Mouse (Mus musculus) kidney, adult 2 months (tissue): ENCODE results near the gene Car3. TPM values are rescaled to one million over a fixed set of nuclear protein-coding genes. Genes with fewer than 3 reads are reported as not detected.

ENCODE experiments used
- DNase-seq: peaks from one replicate; pipeline ENCODE4 v3.0.0; 2021
- H3K27ac ChIP-seq: fragments of 200-500 bp; 2 replicates; pipeline ENCODE4 v1.5.1; 2012; ENCODE audit warnings: low read depth, low read length, control low read depth, inconsistent platforms; ENCODE audit not compliant: insufficient read depth
- H3K27me3 ChIP-seq: fragments of 200-500 bp; replicated peaks from 2 replicates; pipeline ENCODE4 v1.6.1; 2012; ENCODE audit warnings: mild to moderate bottlenecking, moderate library complexity, low read length, inconsistent platforms; ENCODE audit not compliant: control insufficient read depth, insufficient read depth
- H3K36me3 ChIP-seq: fragments of 200-500 bp; 2 replicates; pipeline ENCODE4 v1.6.1; 2012; ENCODE audit warnings: mild to moderate bottlenecking, moderate library complexity, low read length, inconsistent platforms; ENCODE audit not compliant: control insufficient read depth, insufficient read depth
- H3K4me1 ChIP-seq: fragments of 200-500 bp; 2 replicates; pipeline ENCODE4 v1.6.1; 2011; ENCODE audit warnings: low read length; ENCODE audit not compliant: control insufficient read depth, insufficient read depth
- H3K4me3 ChIP-seq: fragments of 200-500 bp; 2 replicates; pipeline ENCODE4 v1.5.1; 2011; ENCODE audit warnings: mild to moderate bottlenecking, low read depth, low read length, control low read depth; ENCODE audit not compliant: insufficient read depth
- CTCF ChIP-seq: fragments of 200-500 bp; conservative IDR thresholded peaks from 2 replicates; pipeline ENCODE4 v1.5.1; 2011; ENCODE audit warnings: low read depth, mild to moderate bottlenecking, control low read depth, low read length, moderate library complexity, mixed read lengths; ENCODE audit not compliant: insufficient read depth, insufficient read length
- POLR2A ChIP-seq: fragments of 200-500 bp; IDR thresholded peaks from one replicate; pipeline ENCODE4 v1.6.1; 2011; ENCODE audit warnings: low read depth, low read length, control low read depth
- WGBS: fragments of 180-500 bp; shearing (Covaris S2); methylation state at CpG from one replicate; pipeline ENCODE4 v1.1.7; 2018; 5-methylcytosine and 5-hydroxymethylcytosine counted together
- polyA plus RNA-seq: library from polyadenylated mRNA; depleted of rRNA; stranded (reverse); fragments of >200 nt; gene quantifications from 2 replicates; pipeline ENCODE4 v1.2.3, GENCODE M21; 2012

The Car3 gene
- polyA plus RNA-seq, 1 experiment: 359 TPM

DNA sequence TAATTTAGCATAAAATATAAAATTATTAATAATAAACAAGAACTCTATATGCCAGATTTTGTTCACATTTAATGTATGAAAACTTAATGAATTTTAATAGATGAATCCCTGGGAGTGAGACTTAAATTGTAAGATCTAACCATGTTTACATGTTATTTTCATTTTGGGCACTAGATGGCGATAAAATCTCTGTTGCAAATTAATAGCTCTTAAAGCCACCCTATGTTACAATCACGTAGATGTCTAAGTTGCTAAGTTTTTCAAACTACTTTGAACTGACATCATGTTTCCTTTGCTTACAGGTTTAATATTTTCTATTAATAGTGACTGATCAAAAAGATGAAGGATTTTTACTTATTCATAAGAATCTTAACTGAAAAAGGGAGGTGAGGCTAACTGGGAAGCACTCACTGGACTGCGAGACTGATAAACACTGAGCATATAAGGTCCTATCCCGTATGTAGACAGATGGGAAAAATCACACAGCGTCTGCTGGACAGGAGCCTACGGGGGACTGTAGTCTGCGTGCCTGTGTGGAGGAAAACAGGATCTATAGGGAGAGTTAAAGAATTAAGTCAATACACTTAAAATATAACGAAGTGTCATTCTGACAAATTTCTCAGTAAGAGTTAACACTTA lies 11.2 kb downstream of the Car3 start:
- DNase-seq: peak; percentile 74
- Histone ChIP-seq H3K36me3 (no peaks in the 10 kb centered on the region), H3K27me3 (no peaks in the 10 kb centered on the region), H3K4me3 (no peak overlapping the region), H3K27ac (no peak overlapping the region), H3K4me1 (no peaks in the 10 kb centered on the region)
- peak; percentile 38 for TF ChIP-seq CTCF
- no peak for TF ChIP-seq POLR2A
- 38% methylated on average over 8 of the region's 8 CpGs for WGBS

DNA sequence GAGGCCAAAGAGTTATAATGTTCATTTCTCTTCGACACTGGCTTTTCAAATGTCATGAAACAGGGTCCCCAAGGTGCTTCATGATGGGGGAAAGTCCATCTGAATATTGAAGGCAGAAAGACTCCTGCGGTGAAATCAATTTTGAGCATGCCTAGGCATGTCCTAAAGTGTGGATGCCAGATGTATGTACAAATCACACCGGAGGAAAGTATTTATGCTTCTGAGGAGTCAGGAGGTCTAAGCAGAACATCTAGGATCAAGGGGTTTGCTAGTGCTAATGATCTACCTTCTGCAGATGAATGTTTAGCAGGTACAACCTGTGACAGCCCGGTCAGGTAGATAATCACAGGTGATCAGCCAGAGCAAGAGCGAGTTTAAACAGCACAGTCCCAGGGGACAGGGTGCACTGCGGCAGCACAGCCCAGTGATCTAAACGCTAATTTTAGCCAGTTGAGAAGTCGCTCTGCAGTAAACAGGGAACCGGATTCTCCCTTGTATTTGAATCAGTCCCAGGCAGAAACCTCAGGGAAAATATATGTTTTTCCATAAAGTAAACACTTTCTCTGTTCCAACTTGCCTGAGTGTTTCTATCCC lies 13.1 kb downstream of the Car3 start:
- 55% methylated on average over 9 of the region's 9 CpGs for WGBS
- TF ChIP-seq POLR2A: no peak
- no peak for TF ChIP-seq CTCF
- Histone ChIP-seq H3K27me3 (no peaks in the 10 kb centered on the region), H3K27ac (no peak overlapping the region), H3K4me3 (no peak overlapping the region), H3K36me3 (no peaks in the 10 kb centered on the region), H3K4me1 (no peaks in the 10 kb centered on the region)
- no peak for DNase-seq

DNA sequence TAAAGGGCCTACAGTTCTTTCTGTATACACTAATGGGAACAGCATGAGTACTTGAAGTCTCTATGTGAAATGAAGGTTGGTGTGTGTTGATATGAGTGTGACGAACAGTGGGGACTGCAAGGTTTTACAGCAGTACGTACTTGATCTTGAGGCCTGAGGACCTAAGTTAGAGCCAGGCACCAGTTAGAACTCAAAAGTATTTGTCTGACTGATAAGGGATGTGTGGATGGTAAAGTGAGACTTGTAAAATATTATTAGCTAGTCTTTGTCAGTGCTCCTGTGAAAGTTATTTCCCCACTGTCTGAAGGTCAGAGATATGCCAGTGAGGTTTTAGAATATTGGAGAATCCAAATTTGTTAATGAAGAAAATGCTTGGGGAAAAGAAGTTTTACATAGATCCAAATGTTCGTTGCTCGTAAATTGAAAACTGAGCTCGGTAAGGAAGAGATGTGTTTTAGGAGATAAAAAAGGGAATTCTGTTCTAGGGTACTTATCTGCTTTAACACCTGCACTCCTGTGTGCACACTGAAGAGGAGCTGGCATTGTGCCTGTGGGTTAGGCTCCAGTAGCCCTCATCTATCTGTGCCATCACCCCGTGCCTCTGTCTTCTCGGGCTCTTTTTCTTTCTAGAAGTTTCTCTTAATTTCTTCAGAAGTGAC lies 14.1 kb downstream of the Car3 start:
- Histone ChIP-seq H3K4me3 (no peak overlapping the region), H3K27ac (no peak overlapping the region), H3K27me3 (no peaks in the 10 kb centered on the region), H3K4me1 (no peaks in the 10 kb centered on the region), H3K36me3 (no peaks in the 10 kb centered on the region)
- 90% methylated on average over 7 of the region's 7 CpGs for whole genome bisulfite sequencing
- DNase-seq: no peak
- TF ChIP-seq CTCF: no peak
- TF ChIP-seq POLR2A: no peak

DNA sequence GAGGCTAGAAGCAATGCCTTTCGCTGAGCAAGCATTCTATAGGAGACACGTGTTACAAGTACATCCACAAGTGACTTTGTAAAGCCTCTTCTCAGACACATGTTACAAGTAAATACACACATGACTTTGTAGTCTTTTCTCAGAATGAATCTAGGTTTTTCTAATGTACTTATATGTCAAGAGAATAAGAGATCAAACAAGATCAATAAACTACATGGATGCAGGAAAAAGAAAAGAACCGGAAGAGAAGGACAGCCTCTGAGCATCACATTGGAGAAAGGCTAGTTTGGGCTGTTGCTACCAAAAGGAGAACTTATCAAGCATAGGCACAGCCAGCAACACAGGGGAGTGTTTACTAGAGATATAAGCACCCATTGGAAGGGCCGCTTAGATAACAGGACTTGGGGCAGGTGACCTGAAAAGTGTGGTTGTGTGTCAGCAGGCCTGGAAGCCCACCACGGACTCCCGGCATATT lies 15.5 kb downstream of the Car3 start:
- H3K4me1 ChIP-seq: no peaks in the 10 kb centered on the region
- TF ChIP-seq POLR2A (no peak), CTCF (no peak)
- H3K27ac ChIP-seq: no peak overlapping the region
- 86% methylated on average over 6 of the region's 6 CpGs for WGBS
- H3K4me3 ChIP-seq: no peak overlapping the region
- no peaks in the 10 kb centered on the region for H3K36me3 ChIP-seq
- H3K27me3 ChIP-seq: no peaks in the 10 kb centered on the region
- no peak for DNase-seq

DNA sequence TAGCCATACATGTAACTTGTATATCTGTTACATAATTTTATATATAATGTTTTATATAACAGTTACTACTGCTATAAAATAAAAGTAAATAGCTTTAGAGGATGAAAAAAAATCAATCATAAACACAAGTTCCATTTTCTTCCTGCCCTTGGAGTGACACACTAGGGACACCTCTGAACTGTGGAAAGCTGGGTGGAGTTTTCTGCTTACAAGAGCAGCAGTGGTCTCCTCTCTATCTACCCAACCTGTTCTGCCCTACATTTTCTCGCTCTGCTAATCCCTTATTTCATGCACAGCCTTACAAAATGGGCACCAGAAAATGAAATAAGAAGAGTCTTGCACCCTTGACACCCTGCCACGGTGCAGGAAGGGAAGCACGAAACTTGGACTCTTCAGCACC lies 16.0 kb downstream of the Car3 start:
- WGBS: 80% methylated on average over 3 of the region's 3 CpGs
- TF ChIP-seq POLR2A: no peak
- no peak for TF ChIP-seq CTCF
- Histone ChIP-seq H3K27ac (no peak overlapping the region), H3K36me3 (no peaks in the 10 kb centered on the region), H3K4me1 (no peaks in the 10 kb centered on the region), H3K4me3 (no peak overlapping the region), H3K27me3 (no peaks in the 10 kb centered on the region)
- no peak for DNase-seq

DNA sequence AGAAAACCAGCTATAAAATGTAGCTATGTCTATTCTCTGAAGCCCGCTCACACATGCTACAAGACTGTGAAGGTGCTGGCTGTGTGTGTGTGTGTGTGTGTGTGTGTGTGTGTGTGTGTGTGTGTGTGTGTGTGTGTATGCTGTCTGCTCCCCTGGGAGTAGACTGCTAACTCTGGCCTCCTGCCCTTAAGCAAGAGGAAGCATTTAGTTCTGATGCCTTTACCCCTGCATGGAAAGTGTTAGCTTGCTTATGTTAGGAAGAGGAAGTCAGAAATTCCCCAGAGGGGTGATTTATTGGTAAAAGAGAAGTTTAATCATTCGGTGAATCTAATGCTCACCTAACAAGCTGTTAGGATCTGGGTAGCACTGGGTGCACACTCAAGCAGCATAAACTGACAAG lies 17.0 kb downstream of the Car3 start:
- 55% methylated on average over 2 of the region's 2 CpGs for WGBS
- no peaks in the 10 kb centered on the region for H3K36me3 ChIP-seq
- no peak overlapping the region for H3K27ac ChIP-seq
- no peaks in the 10 kb centered on the region for H3K4me1 ChIP-seq
- H3K4me3 ChIP-seq: no peak overlapping the region
- TF ChIP-seq POLR2A (no peak), CTCF (no peak)
- DNase-seq: no peak
- no peaks in the 10 kb centered on the region for H3K27me3 ChIP-seq

DNA sequence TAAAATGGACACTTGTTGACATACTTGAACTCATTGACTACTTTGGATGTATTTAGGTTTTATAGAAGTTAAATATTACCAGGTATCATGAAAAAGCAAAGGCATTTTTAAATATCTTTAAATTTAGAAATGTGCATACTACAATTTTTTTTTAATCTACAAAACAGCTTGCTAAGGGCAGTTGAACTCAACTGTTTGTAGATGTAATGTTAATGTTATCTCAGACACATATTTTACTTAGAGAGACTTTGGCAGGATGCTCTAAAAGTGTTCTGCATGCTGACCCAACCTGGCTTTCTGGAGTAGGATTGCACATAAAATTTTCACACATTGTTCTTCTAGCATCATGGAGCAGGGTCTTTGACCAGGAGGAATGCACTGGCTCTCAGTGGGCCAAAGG lies 18.7 kb downstream of the Car3 start:
- Histone ChIP-seq H3K36me3 (no peaks in the 10 kb centered on the region), H3K4me3 (no peak overlapping the region), H3K27ac (no peak overlapping the region), H3K4me1 (no peaks in the 10 kb centered on the region), H3K27me3 (no peaks in the 10 kb centered on the region)
- TF ChIP-seq CTCF (no peak), POLR2A (no peak)
- DNase-seq: no peak
